Mouse (Mus musculus) kidney, postnatal 0 days (tissue): ENCODE measurements at regions not wholly inside any gene's neighbourhood (a gene's known extent, or its start where the extent isn't known, plus 50 kb on each side); places are given as distances from the start of the nearest gene placed in this dataset.
"Not testable (repeated sequence)": the region's sequence is repeated elsewhere in the genome, so short reads cannot be mapped to it uniquely, and the experiment has no call there.

Experiments used
- ATAC-seq: fragments of 200-750 bp; cut with Nextera tagmentation; replicated peaks from 2 replicates; pipeline ENCODE4 v1.8.0; 2017; ENCODE audit warnings: low read depth, moderate number of reproducible peaks, moderate TSS enrichment, moderate library complexity; ENCODE audit not compliant: low FRiP score
- DNase-seq: peaks from one replicate; pipeline ENCODE4 v3.0.0-alpha.2; 2016; ENCODE audit warnings: low spot score
- H3K27ac ChIP-seq: fragments of 300-500 bp; sonication (generic); 2 replicates; pipeline ENCODE4 v1.5.1; 2014; ENCODE audit warnings: mild to moderate bottlenecking
- H3K27me3 ChIP-seq: fragments of 300-500 bp; sonication (generic); 2 replicates; pipeline ENCODE4 v1.6.1; 2014; ENCODE audit warnings: low read length, mixed read lengths; ENCODE audit not compliant: insufficient read depth
- H3K36me3 ChIP-seq: fragments of 300-500 bp; sonication (generic); 2 replicates; pipeline ENCODE4 v1.6.1; 2014; ENCODE audit warnings: low read length, mixed read lengths; ENCODE audit not compliant: insufficient read depth
- H3K4me1 ChIP-seq: fragments of 300-500 bp; sonication (generic); replicated peaks from 2 replicates; pipeline ENCODE4 v1.6.1; 2014; ENCODE audit warnings: antibody characterized with exemption, low read length, mixed read lengths; ENCODE audit not compliant: insufficient read depth
- H3K4me2 ChIP-seq: fragments of 300-500 bp; sonication (generic); 2 replicates; pipeline ENCODE4 v1.6.1; 2014; ENCODE audit warnings: mild to moderate bottlenecking, low read length, moderate library complexity, mixed read lengths
- H3K4me3 ChIP-seq: fragments of 300-500 bp; sonication (generic); replicated peaks from 2 replicates; pipeline ENCODE4 v1.5.1; 2014; ENCODE audit warnings: low read depth, low read length
- H3K9ac ChIP-seq: fragments of 300-500 bp; sonication (generic); 2 replicates; pipeline ENCODE4 v1.6.1; 2014; ENCODE audit warnings: low read depth, low read length
- H3K9me3 ChIP-seq: fragments of 300-500 bp; sonication (generic); replicated peaks from 2 replicates; pipeline ENCODE4 v1.6.1; 2016; ENCODE audit warnings: low read length, inconsistent platforms, mixed read lengths
- CTCF ChIP-seq: IDR thresholded peaks from 2 replicates; pipeline ENCODE4 v1.5.1; 2016; ENCODE audit warnings: antibody characterized with exemption, low read depth, mild to moderate bottlenecking, moderate library complexity
- WGBS: fragments of 180-500 bp; shearing (Covaris S2); extraction: QIAGEN DNeasy Blood & Tissue Kit; methylation state at CpG from one replicate; pipeline ENCODE4 v1.1.7; 2014; 5-methylcytosine and 5-hydroxymethylcytosine counted together

GRCm38 (mm10) chr3:5806947-5807575, 56.5 kb downstream of the Gm8797 start:
- no peak overlapping the region for H3K27ac ChIP-seq
- no peaks in the 10 kb centered on the region for H3K36me3 ChIP-seq
- no peak overlapping the region for H3K9ac ChIP-seq
- H3K4me3 ChIP-seq, result no peak overlapping the region
- WGBS, result 89% methylated on average over 2 of the region's 2 CpGs
- no peaks in the 10 kb centered on the region for H3K4me1 ChIP-seq
- TF ChIP-seq CTCF, result no peak
- H3K9me3 ChIP-seq, result no peaks in the 10 kb centered on the region
- no peaks in the 10 kb centered on the region for H3K27me3 ChIP-seq
- no peak for DNase-seq
- no peak overlapping the region for H3K4me2 ChIP-seq
- no peak for ATAC-seq

GRCm38 (mm10) chr3:5811071-5811590, 60.5 kb downstream of the Gm8797 start:
- Histone ChIP-seq H3K9me3 (no peaks in the 10 kb centered on the region), H3K4me1 (no peaks in the 10 kb centered on the region), H3K36me3 (no peaks in the 10 kb centered on the region), H3K4me2 (no peak overlapping the region), H3K27me3 (no peaks in the 10 kb centered on the region), H3K9ac (no peak overlapping the region), H3K4me3 (no peak overlapping the region), H3K27ac (no peak overlapping the region)
- DNase-seq, result no peak
- WGBS, result 85% methylated on average over 3 of the region's 3 CpGs
- ATAC-seq, result no peak
- TF ChIP-seq CTCF, result no peak

- H3K4me3 ChIP-seq, H3K9me3 ChIP-seq, H3K36me3 ChIP-seq, DNase-seq, H3K4me2 ChIP-seq, H3K27me3 ChIP-seq, H3K4me1 ChIP-seq, H3K27ac ChIP-seq, ATAC-seq, H3K9ac ChIP-seq: not testable (repeated sequence)
- 77% methylated on average over 7 of the region's 7 CpGs for WGBS
These were observed 69.6 kb downstream of the Gm8797 start for GRCm38 (mm10) chr3:5820243-5820642.

- WGBS, result 32% methylated on average over 18 of the region's 20 CpGs
- not testable (repeated sequence) for H3K4me1 ChIP-seq, ATAC-seq, H3K4me3 ChIP-seq, H3K27ac ChIP-seq, H3K4me2 ChIP-seq, H3K9ac ChIP-seq, H3K9me3 ChIP-seq, H3K27me3 ChIP-seq, H3K36me3 ChIP-seq, DNase-seq
These were observed 109.6 kb downstream of the Gm8797 start for GRCm38 (mm10) chr3:5860237-5860636.

- DNase-seq (no peak), ATAC-seq (no peak)
- no peaks in the 10 kb centered on the region for H3K9me3 ChIP-seq
- H3K4me2 ChIP-seq, result no peak overlapping the region
- H3K9ac ChIP-seq, result no peak overlapping the region
- no peak for TF ChIP-seq CTCF
- no peaks in the 10 kb centered on the region for H3K4me1 ChIP-seq
- H3K27me3 ChIP-seq, result no peaks in the 10 kb centered on the region
- H3K27ac ChIP-seq, result no peak overlapping the region
- 66% methylated on average over 2 of the region's 2 CpGs for WGBS
- no peak overlapping the region for H3K4me3 ChIP-seq
- H3K36me3 ChIP-seq, result no peaks in the 10 kb centered on the region
These were observed 119.8 kb downstream of the Gm8797 start for GRCm38 (mm10) chr3:5870407-5870806.

GRCm38 (mm10) chr3:5879113-5879512, 128.5 kb downstream of the Gm8797 start:
- no peak for DNase-seq
- no peak for ATAC-seq
- Histone ChIP-seq H3K27ac (no peak overlapping the region), H3K9ac (no peak overlapping the region), H3K9me3 (no peaks in the 10 kb centered on the region), H3K4me1 (no peaks in the 10 kb centered on the region), H3K4me3 (no peak overlapping the region), H3K36me3 (no peaks in the 10 kb centered on the region), H3K4me2 (no peak overlapping the region), H3K27me3 (no peaks in the 10 kb centered on the region)
- no peak for TF ChIP-seq CTCF

GRCm38 (mm10) chr3:5917536-5917935, 166.9 kb downstream of the Gm8797 start:
- Histone ChIP-seq H3K4me3 (no peak overlapping the region), H3K27me3 (no peaks in the 10 kb centered on the region), H3K27ac (no peak overlapping the region), H3K9me3 (no peaks in the 10 kb centered on the region), H3K9ac (no peak overlapping the region), H3K4me1 (no peaks in the 10 kb centered on the region), H3K36me3 (no peaks in the 10 kb centered on the region), H3K4me2 (no peak overlapping the region)
- DNase-seq (no peak), ATAC-seq (no peak)
- no peak for TF ChIP-seq CTCF
- 71% methylated on average over 1 of the region's 1 CpGs for WGBS

GRCm38 (mm10) chr3:5950243-5950642, 199.6 kb downstream of the Gm8797 start:
- not testable (repeated sequence) for DNase-seq, H3K9ac ChIP-seq, H3K27ac ChIP-seq, H3K4me3 ChIP-seq, H3K36me3 ChIP-seq, H3K27me3 ChIP-seq, ATAC-seq, H3K4me1 ChIP-seq, H3K9me3 ChIP-seq, H3K4me2 ChIP-seq
- 94% methylated on average over 11 of the region's 11 CpGs for WGBS

GRCm38 (mm10) chr3:5989011-5989645, 238.5 kb downstream of the Gm8797 start:
- ATAC-seq, H3K9me3 ChIP-seq, H3K27ac ChIP-seq, H3K4me1 ChIP-seq, H3K4me2 ChIP-seq, H3K27me3 ChIP-seq, H3K9ac ChIP-seq, H3K36me3 ChIP-seq, H3K4me3 ChIP-seq, DNase-seq: not testable (repeated sequence)
- WGBS, result 66% methylated on average over 5 of the region's 5 CpGs
